Mouse (Mus musculus): ENCODE measurements around the gene Rad23b. TPM values are rescaled to one million over a fixed set of nuclear protein-coding genes. Genes with fewer than 3 reads are reported as not detected.
"Not testable (repeated sequence)": the region's sequence is repeated elsewhere in the genome, so short reads cannot be mapped to it uniquely, and the experiment has no call there.

The Rad23b gene
- total RNA-seq, 2 experiments from 2014 or later: 183 to 184 TPM

DNA sequence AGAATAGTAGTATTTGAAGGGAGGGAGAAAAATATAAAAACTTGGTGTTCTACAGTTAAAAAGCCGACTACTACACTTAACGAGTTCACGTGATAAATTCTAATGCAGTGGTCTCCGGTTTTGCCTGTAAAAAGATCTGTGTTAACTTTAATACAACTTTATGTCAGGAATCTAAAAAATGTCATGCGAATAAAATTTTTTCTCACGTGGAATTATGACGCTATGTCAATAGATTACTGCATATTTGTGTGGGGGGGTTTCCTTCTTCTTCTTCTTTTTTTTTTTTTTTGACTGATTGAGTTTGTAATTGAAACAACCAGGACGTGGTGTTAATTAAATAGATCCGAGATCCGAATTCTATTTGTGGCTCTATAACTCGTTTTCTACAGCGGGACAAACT lies 1.2 kb downstream of the Rad23b start:
- no peak for DNase-seq (ENCODE audit: low spot score in 2 of 2)
- intact Hi-C loops (cut with DNase I): no loop called here

DNA sequence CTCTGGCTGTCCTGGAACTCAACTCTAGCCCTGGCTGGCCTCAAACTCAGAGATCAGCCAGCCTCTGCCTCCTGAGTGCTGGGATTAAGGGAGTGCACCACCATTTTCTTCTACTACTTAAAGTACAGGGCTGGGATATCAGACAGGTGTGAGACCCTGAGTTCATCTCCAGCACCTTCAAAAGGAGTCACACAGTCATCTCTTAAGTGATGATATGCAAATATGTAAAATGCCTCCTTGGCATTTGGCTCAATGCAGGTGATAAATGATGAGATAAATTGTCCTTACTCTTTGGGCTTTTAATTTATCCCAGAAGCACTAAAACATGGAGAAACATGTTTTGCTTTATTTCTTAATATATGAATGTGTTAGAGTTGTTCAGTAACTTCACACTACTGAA lies 2.0 kb downstream of the Rad23b start:
- intact Hi-C loops (cut with DNase I): no loop called here
- DNase-seq (ENCODE audit: low spot score in 2 of 2): no peak

DNA sequence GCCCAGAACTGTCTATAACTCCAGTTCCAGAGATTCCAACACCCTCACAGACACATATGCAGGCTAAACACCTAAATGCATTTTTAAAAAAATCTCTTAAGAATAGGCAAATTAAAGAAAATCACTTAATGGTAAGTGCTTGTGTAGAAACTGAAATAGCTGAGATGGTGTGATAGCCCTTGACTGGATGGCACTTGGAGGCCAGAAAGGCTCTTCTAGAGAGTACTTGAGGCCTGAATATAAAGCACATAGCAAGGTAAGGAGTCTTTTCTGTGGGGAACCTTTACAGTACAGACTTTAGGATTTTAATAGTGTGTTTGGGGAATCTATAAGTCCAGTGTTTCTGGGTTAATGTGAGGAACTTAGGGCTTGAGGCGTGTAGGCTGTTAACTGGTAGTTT lies 4.2 kb downstream of the Rad23b start:
- intact Hi-C loops (cut with DNase I): no loop called here
- DNase-seq (ENCODE audit: low spot score in 2 of 2): no peak

DNA sequence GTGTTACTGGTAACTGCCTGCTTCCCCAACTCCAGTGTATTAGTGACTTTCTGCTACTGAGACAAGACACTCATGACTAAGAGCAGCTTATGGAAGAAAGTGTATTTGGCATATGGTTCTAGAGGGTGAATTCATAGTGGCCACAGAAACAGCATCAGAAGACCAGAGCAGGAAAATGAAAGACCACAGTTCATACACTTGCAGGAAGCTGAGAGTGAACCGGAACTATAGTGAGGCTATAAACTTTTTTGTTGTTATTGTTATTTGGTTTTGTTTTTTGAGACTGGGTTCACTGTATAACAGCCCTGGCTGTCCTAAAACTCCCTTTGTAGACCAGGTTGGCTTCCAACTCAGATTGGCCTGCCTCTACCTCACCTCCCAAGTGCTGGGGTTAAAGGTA lies 6.0 kb downstream of the Rad23b start:
- no peak for DNase-seq (ENCODE audit: low spot score in 2 of 2)

DNA sequence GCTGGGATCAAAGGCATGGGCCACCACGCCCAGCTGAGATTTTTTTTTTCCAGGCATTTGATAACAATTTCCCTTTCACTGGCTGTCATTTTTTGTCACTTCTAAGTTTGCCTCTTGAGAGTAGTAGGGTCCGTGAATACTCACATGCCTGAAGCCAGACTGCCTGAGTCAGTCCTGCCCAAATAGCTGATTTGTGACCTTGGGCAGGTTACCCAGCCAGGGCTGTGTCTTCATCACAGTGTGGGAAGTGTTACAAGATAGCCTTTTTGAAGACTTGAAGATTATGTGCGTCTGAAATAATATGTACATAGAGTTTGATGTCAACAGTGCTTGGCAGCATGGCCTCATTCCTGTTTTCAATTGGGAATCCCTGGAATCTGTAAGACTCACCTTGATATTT lies 6.9 kb downstream of the Rad23b start:
- intact Hi-C loops (cut with DNase I): no loop called here
- DNase-seq (ENCODE audit: low spot score in 2 of 2): no peak

More for the DNA sequence above, 6.0 kb downstream of the Rad23b start:
- intact Hi-C loops (cut with DNase I): no loop called here

DNA sequence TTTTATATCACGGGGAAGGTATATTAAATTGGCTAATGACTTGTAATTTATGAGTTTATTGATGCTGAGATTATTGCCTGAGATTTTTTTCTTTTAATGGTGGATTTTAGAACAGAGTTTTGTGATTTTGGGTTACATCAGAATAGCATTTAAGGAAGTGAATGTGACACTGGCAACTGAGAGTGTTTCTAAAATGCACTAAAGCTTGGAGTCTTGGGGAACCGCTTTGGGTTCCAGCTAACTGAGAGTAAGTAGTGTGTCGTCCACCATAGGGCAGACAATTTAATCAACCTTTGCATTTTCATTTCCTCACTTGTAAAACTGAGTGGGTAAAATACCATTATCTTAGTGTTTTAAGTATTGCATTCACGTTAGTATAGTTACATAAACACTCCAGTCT lies 14.0 kb downstream of the Rad23b start:
- DNase-seq (ENCODE audit: low spot score in 2 of 2): no peak
- intact Hi-C loops (cut with DNase I): no loop called here

DNA sequence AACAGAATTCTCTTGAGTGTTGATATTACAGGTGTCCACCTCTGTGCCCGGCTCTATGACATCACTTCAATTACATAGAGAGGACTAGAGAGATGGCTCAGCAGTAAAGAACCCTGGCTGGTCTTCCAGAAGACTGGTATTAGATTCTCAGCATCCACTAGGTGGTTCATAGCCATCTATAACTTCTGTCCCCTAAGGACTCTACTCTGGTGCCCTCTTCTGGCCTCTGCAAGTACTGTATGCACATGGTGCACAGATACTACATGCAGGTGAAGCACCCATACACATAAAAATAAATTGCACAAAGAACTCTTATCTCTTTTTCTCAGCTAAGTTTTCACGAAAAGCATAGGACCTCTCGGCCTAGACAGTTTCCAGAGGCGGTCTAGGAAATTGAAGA lies 14.5 kb downstream of the Rad23b start:
- intact Hi-C loops (cut with DNase I): no loop called here
- no peak for DNase-seq (ENCODE audit: low spot score in 2 of 2)

DNA sequence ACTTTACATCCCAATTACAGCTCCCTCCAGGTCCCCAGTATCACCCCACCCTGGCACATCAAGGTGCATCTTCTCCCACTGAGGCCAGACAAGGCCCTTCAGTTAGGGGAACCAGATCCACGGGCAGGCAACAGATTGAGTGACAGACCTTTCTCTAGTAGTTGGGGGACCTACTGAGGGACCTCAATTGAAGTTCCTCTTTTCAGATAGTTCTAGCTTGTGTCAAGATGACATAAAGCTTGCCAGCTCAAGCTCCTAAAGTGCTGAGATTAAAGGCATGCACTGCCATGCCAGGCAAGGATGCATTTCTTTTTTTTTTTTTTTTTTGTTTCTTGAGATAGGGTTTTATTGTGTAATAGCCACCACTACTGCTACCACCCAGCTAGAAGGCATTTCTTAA lies 16.2 kb downstream of the Rad23b start:
- no peak for DNase-seq (ENCODE audit: low spot score in 2 of 2)
- intact Hi-C loops (cut with DNase I): no loop called here

DNA sequence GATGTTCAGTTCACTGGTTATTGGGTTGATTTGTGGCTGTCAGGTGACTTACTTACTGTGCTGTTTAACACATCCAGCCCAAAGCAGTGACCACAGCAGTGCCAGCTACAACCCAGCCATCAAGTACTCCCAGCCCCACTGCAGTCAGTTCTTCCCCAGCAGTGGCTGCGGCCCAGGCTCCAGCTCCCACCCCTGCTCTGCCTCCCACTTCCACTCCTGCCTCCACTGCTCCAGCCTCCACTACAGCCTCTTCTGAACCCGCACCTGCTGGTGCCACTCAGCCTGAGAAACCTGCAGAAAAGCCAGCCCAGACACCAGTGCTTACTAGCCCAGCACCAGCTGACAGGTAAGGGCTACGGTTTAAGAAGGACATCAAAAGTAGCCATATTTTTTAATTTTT lies 20.3 kb downstream of the Rad23b start:
- DNase-seq (ENCODE audit: low spot score in 2 of 2): no peak
- intact Hi-C loops (cut with DNase I): no loop called here

DNA sequence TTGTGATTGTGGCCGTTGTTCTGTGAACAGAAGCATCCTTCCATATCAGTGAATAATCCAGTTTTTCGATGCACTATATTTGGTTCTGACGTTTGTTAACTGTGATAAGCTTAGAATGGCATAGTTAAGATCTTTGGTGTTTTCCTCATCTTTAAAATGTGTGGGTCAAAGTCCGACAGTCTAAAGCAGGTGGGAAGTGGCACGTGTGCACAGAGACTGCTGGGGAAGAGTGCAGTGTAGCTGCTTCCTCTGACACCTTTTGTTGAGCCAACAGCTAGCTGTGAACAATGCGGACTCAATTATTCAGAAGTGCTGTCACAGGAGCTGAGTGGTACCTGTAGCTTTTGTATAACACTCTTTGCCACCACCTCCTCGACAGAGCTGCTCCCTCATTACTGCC lies 21.5 kb downstream of the Rad23b start:
- no peak for DNase-seq (ENCODE audit: low spot score in 2 of 2)
- intact Hi-C loops (cut with DNase I): no loop called here

DNA sequence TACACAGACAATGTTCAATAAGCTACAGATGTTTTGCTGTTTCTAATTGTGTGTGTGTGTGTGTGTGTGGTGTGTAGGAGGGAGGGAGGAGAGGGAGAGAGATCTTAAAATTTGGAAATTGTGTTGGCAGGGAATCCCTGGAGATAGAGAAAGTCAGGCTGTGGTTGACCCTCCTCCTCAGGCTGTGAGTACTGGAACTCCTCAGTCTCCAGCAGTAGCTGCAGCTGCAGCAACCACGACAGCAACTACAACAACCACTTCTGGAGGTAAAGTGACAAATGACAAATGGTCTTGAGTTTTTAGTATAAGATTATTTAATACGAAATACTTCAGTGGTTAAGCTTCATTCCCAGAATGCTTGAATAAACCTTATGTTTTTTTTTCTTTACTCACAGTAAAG lies 32.5 kb downstream of the Rad23b start:
- intact Hi-C loops (cut with DNase I): no loop called here
- no peak for DNase-seq (ENCODE audit: low spot score in 2 of 2)

DNA sequence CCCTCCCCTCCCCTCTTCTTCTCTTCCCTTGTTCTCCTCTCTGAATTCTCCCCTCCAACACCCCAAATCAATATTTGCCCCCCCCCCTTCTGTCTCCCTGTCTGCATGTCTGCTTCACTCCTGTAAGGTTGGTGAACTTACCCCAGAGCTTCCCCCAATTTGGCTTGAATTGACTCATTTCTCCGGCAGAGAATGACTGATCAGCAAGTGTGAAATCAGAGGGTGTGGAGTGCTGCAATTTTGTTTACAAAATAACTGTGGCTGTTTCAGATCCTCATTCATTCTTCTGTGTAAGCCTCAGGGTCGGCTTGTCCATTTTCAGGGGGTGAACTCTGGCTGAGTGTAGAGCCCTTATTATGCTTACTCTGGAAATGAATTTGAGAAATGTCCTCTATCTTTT lies 36.9 kb downstream of the Rad23b start:
- intact Hi-C loops (cut with DNase I): no loop called here
- no peak for DNase-seq (ENCODE audit: low spot score in 2 of 2)

DNA sequence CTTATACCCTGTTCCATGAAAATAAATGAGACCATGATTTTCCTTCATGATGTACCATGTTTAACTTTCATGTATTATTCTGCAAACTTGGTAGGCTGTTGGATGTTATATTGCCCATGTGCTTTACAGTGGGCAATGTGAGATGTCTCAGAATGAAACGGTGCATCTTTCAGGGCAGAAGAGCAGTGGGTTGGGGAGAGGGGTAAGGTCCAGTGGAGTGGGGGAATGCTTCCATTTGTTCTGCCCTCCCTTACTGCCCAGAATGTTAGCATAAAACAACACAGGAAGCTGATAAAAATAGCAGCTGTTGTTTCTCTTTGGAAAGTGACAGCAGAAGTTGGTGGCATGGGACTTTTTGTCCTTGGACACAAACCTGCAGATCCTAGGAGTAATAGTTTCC lies 41.6 kb downstream of the Rad23b start:
- no peak for DNase-seq (ENCODE audit: low spot score in 2 of 2)

DNA sequence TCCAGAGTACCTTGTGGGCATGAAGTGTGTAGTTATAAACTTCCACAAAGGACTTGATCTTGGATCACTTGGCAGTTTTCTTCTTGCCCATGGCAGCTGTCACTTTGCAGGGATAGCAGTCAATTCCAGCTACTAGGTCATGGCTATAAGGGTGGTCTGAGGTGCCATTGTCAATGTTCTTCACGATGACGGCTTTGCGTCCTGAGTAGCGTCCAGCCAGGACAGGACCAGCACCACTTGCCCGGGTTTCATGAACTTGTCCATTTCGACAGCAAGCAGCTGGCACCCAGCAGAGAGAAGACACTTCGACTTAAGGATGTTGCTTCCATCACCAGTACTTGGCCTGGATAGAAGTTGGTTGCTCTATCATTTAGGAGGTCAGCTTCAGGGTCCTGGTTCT lies 42.6 kb downstream of the Rad23b start:
- DNase-seq (ENCODE audit: low spot score in 2 of 2): no peak
- intact Hi-C loops (cut with DNase I): no loop called here

More for the DNA sequence above, 41.6 kb downstream of the Rad23b start:
- intact Hi-C loops (cut with DNase I): no loop called here

DNA sequence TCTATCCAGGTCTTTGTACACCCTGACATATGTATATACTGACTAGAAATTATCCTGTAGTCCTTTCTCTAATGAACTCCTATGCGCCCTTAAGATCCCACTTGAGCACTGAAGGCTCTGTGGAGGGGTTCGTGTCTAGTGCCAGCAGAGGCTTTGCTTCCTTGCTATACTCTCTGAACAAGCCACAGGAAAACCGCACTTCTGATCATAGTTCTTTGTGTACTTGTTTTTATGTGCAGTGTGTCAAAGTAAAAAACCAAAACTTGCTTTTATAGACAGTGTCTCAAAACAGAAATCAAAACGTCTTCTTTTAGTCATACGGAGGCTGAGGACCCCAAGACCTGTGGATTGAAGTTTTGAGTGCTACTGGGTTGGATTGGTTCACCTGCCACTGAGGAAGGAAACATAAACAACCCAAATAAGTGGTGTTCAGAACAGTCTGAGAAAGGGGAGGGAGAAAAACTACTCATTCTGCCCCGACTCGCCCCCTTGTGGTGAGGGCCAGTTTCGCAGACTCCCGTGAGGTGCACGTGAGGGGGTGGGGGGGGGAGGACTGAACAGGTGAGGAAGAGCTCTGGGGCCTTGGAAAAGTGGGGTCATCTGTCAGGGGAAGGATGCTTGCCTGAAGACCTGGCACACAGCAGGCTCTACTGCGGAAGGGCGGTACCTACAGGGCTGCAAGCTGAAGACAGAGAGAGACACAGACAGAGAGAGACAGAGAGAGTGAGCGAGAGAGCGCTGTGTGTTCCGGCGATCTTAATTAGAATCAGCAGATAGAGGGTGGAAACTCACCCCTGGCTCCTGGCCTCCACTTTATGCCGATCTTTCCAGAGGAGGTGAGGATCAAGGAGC lies 48.3 kb downstream of the Rad23b start:
- DNase-seq (ENCODE audit: low spot score in 2 of 2): no peak
- intact Hi-C loops (cut with DNase I): no loop called here

DNA sequence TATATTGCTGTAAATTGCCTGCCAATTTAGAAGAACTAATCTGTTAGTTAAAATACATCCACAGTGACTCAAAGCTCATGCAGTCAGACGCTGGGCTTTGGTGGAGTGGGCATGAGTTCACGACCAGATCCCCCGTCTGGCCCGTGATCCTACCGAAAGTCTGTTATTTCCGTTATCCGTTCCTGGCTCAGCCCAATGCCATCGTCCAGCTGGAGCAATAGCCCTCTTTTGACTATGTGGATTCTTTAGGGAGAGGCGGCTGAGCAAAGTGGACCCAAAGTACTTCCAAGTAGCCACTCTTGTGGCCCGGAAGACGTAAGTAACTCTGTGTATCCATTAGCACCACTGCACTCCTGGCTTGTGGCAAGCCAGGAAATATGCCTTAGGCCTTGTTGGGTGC lies 49.1 kb downstream of the Rad23b start:
- intact Hi-C loops (cut with DNase I): no loop called here
- no peak for DNase-seq (ENCODE audit: low spot score in 2 of 2)

DNA sequence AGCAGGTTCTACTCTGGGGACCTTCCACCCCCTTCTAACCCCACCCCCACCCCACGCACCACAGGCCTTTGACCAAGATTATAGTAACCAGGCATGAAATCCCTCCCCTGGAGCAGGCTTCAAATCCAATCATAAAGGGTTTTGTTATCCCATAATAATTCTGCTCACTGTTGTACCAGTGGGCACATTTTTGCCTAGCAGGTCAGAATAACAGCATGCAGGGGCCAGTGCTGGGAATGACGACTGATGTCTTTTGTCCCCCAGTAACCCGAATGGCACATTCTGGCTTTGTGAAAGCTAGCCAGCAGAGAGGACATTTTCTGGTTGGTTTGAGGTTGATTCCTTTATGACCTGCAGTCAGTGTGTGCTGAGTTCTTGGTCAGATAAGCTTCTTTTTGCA lies 55.5 kb downstream of the Rad23b start:
- DNase-seq (ENCODE audit: low spot score in 2 of 2): no peak
- intact Hi-C loops (cut with DNase I): no loop called here

DNA sequence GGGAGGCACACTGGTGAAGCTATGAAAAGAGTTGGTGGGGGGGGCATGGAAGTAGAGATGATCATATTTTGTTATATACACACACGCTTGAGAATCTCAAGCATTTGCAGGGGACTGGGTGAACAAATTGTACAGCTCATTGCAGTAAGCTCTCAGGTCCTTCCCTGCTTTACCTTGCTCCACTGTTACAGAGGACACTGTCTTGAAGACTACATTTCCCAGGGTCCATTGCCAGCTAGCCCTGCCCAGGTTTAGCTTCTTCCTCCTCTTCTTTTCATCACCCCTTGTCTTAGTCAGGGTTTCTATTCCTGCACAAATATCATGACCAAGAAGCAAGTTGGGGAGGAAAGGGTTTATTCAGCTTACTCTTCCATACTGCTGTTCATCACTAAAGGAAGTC lies 56.7 kb downstream of the Rad23b start:
- DNase-seq (ENCODE audit: low spot score in 2 of 2): no peak

DNA sequence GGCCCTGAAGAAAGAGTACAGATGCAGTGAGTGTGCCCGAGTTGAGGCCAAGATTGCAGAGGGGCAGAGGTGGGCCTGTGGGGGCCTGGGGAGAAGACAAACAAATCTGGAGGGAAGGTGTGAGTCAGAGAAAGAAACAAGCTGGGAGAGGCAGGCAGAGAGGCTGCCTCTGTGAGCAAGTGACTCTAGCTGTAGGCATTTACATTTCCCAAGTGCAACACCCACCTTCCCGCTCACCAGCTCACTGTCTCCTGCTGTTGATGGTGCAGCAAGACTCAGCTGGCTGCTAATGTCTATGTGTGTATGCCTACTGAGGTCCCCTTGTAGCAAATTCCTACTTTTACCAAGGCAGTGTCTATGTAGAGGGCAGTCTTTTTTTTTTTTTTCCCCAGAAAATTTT lies 58.2 kb downstream of the Rad23b start:
- intact Hi-C loops (cut with DNase I): no loop called here
- DNase-seq (ENCODE audit: low spot score in 2 of 2): peak; percentile 57 to 91

More for the DNA sequence above, 56.7 kb downstream of the Rad23b start:
- intact Hi-C loops (cut with DNase I): no loop called here

DNA sequence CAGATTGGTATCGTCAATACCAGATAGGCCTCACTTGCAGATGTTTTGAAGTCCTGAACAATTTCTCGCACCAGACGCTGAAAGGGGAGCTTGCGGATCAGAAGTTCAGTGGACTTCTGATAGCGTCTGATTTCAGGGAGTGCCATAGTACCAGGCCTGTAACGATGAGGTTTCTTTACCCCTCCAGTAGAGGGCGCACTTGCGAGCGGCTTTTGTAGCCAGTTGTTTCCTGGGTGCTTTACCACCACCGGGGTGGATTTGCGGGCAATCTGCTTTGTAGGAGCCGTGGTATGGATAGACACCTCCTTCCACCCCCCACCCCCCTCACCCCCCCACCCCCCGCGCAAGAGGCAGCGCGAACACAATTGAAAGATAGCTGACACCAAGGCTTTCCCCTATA lies 59.2 kb downstream of the Rad23b start:
- DNase-seq (ENCODE audit: low spot score in 2 of 2): no peak
- intact Hi-C loops (cut with DNase I): no loop called here

DNA sequence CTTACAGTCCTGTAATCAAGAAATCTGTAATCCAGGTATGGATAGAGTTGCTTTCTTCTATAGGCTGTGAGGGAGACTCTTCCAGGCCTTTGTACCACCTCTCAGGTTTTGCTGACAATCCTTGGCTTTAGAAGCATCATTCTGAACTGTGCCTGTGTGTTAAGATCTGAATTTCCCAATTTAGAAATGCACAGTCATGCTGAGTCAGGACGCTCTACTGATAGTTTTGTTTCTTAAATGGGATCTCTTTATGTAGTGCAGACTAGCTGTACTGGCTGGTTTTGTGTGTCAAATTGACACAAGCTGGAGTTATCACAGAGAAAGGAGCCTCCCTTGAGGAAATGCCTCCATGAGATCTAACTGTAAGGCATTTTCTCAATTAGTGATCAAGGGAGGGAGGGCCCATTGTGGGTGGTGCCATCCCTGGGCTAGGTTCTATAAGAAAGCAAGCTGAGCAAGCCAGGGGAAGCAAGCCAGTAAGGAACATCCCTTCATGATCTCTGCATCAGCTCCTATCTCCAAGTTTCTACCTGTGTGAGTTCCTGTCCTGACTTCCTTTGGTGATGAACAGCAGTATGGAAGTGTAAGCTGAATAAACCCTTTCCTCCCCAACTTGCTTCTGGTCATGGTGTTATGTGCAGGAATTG lies 59.9 kb downstream of the Rad23b start:
- intact Hi-C loops (cut with DNase I): not testable (repeated sequence)
- peak in 1 of 2 experiments; percentile 48 for DNase-seq (ENCODE audit: low spot score in 2 of 2)

Measured in left cerebral cortex, postnatal 25 days (tissue).